Mouse (Mus musculus): ENCODE measurements around the gene Slc6a4.
A peak's percentile ranks its signal among the peaks of the same experiment; 100 is the strongest.

Gene Slc6a4

DNA sequence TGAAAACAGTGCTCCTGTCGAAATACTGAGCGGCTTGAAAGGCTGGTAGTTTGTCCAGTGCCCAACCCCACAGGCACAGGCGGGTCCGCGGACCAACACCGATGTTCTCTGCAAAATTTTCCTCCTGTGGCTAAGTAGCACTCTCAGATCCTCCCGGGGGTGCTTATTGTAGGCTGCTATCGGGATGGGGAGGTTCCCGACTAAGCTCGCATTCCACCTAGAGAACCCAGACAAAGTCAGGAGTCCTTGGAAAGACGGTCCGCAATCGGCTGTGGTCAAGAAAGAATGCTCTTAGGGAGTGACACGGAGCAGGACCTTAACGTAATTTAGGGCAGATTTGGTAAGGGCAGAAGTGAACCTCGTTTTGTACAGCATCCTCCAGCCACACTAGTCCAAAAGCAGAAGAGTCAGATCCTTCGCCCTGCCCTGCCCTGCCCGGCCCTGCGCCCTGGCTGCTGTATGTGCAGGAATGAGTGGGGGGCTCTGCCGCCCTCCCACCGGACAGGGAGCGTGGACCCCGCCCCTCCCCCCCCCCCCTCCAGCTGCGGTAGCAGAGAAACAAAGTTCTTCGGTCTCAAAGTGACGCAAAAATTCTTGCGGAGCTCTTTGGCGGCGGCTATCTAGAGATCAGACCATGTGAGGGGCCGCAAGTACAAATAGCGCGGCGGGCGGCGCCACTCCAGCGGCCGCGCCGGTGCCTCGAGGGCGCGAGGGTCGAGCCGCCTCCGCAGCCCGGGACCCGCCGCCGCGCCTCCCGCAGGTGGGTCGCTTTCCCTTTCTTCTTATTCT lies at the start of gene Slc6a4:
Gene Slc6a4 (plus strand): TSS at position 688 of the 789 bp plus-strand sequence.
- DNase-seq (ENCODE audit: low spot score): no peak

DNA sequence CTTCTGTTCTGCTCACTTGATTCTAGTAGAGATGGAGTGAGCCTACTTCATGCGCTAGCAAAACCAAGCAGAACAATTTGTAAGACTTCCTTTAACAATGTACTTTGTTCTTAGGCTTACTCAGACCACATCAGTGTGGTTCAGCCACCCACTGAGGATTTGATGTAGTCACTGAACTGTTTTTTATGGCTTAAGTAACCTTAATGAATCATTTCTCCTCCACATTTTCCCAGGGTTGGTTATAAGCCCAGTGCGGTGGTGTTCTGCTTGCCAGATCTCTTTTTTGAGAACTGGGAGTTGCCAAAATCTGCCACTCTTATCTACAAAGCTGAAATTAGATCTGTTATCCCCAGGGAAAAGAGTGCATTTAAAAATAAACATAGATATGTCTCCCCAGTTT lies 44.9 kb upstream of the Slc6a4 start:
- no peak for DNase-seq (ENCODE audit: low spot score)

- no peak for DNase-seq (ENCODE audit: low spot score)
Measured at GRCm38 (mm10) chr11:76965703-76966102, 32.7 kb upstream of the Slc6a4 start.

- no peak for DNase-seq (ENCODE audit: low spot score)
Measured at GRCm38 (mm10) chr11:76970328-76970727, 28.1 kb upstream of the Slc6a4 start.

DNA sequence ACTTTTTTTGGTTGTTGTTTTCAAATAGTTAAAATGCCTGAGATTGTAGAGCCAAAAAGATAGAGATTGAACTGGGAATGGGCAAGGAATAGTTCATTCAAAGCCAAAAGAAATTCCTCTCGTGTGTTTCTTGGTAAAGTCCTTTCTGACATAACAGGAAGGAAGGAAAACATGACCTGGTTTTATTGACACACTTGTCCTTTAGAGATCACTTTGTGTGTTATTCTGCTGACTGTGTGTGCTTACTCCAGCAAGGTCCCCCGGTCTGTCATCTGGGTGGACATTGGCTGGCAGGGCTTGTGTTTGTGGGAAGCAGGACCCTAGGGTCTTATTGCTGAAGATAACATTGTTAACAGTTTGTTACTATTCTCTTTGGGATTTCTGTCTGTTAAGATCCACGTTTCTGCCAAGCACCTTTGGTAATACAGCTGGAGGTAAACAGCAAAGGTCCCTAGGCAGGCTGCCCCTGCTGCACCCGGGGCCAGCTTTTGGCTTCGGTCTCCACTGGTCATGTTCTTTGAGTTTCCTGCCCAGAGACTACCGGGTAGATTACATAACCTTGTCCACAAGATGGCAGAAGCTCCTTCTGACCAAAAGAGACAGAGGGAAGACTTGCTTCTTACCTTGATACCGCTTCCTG lies 23.6 kb upstream of the Slc6a4 start:
- DNase-seq (ENCODE audit: low spot score): no peak

DNA sequence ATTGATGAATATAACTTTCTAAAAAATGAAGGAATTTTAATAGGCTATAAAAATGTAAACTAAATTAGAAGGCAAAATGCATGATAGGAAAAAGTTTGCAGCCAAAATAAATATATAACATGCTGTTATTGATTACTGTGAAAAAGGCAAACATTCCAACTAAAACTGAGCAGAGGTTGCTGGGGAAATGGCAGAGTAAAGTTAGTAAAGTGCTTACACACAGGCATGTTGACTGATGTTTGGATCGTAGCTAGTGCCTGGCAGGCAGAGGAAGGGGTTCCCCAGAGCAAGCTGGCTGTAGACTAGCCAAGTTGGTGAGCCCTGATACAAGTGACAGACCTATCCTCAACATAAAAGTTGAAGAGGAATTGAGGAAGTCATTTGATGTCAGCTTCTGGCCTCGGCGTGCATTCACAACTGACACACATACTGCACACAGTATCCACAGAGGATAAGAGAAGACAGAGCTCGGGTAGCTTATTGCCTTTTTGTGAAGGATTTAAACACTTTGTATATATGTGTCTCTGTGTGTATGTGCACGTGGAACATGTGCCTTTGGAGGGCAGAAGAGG lies 16.7 kb upstream of the Slc6a4 start:
- no peak for DNase-seq (ENCODE audit: low spot score)

DNA sequence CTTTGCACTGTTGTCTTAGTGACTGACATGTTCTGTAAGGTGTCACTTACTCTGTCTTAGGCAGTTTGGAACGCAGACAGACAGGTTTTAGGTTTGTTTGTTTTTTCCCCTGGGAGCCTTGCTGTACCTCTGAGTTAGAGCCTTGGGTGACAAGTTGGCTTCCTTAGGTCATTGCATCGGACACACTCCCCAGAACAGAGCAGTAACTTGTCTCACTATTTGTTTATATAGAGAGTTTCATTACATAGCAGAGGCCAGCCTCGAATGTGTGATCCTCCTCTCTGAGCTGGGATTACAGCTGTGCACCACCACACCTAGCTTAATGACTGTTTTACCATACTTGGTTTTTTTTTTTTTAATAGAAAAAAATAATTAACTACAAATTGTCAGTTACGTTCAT lies 16.0 kb upstream of the Slc6a4 start:
- DNase-seq (ENCODE audit: low spot score): no peak

DNA sequence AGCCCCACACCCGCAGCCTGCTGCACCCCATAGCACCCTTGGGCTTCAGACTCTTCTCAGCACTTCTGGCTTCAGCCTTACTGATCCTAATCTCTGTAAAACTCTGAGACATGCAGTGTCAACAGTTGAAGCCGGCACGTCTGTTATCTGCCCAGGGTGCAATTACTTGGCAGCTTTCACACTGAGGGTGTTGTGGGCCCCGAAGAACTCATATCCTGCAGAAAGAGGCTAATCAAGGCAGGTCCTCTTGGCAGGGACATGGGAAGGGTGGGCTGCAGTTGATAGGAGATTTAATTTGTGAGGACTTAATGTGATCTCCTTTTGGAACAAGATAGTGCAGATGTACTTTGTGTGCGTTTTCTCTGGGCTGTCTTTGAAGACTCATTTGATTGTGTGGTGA lies 14.8 kb upstream of the Slc6a4 start:
- DNase-seq (ENCODE audit: low spot score): no peak

DNA sequence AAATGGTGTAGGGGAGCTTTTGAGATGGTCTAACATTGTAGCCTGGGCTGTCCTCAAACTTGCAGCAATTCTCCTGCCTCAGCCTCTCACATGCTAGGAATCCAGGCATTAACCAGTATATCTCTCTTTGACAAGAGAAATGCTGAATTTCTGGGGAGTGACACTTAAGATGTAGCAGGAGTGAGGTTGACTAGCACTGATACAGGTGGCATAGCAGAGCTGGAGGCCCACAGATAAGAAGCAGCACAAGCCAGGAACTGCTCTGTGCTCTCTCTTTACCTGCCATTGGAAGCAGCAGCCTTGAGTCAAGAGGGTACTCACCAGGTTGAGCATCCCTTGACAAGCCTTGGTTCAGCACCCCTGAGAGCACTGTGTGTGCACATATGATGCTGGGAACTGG lies 14.2 kb upstream of the Slc6a4 start:
- no peak for DNase-seq (ENCODE audit: low spot score)

- no peak for DNase-seq (ENCODE audit: low spot score)
Measured at GRCm38 (mm10) chr11:76990839-76991238, 7.6 kb upstream of the Slc6a4 start.

- DNase-seq (ENCODE audit: low spot score): no peak
Measured at GRCm38 (mm10) chr11:76992886-76993285, 5.5 kb upstream of the Slc6a4 start.

GRCm38 (mm10) chr11:76995966-76996672 lies 2.3 kb upstream of the Slc6a4 start:
- no peak for DNase-seq (ENCODE audit: low spot score)

DNA sequence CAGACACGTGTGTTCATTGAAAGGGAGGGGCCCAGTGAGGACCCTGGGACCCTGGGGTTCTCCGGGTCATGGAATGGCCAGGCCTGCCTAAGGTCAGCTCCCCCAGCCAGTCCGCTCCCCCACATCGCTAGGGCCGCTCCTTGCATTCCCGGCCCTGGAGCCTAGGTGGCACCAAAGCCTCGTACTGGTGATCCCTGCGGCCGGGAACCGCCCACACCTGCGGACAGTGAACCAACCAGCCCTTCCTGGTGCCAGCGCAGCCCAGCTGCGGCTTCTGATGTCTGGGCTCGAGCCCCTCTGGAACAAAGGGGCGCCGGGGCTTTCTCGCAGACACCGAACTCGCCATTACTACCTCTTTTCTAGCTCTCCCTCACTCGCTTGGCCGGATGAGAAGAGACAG lies 1.1 kb upstream of the Slc6a4 start:
- peak; percentile 54 for DNase-seq (ENCODE audit: low spot score)

GRCm38 (mm10) chr11:76998705-76999226 lies 363 bp downstream of the Slc6a4 start:
- DNase-seq (ENCODE audit: low spot score): no peak

DNA sequence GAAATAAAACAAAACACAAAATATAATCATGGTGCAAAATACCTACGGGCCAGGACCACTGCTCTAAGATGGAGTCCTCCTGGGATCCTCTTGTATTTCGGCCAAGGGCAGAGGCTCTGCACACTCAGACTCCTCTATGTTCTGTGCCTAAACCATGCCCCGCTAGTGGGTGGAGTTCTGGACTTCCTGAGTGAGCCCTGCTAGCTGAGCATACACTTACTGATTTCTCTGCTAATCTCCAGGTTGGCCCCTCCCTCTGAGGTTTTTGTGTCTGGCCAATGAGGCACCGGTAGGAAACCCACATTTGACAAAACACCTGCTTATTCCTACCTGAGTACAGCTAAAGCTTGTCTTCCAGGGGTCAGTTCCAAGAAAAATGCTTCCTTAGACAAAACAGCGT lies 2.3 kb downstream of the Slc6a4 start:
- DNase-seq (ENCODE audit: low spot score): no peak

DNA sequence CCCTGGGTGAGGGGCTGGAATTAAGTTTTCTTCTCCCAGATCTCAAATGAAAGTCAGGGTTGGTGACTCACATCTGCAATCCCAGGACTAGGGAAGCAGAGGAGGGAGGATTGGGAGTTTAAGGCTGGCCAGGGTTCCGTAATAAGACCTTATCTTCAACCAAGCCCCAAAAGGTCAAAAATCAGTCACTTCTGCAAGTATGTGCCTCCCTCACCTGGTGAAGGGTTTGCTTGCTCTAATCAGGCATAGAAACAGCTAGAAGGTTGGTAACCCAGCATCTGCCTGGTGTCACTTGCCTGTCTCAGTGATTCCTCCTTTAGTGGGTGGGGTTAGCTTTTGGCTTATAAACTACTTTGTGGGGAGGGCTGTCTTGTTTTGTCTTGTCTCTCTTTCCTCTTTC lies 4.0 kb downstream of the Slc6a4 start:
- DNase-seq (ENCODE audit: low spot score): no peak

DNA sequence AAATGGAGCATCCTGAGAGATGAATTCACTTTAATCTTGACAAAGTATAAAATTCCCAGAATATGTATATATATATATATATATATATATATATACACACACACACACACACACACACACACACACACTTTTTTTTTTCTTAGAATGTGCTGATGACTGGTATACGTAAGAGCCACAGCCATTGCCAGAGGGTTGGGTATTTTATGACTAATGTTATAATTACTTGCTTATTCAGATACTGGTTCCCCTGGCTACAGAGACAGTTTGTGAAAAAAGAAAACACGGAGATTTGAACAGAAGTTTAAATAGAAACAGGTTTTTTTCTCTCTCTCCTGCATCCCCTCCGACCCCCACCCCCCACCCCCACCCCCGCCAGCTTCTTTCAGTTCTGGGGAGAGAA lies 7.5 kb downstream of the Slc6a4 start:
- no peak for DNase-seq (ENCODE audit: low spot score)

- no peak for DNase-seq (ENCODE audit: low spot score)
Measured at GRCm38 (mm10) chr11:77006616-77007015, 8.2 kb downstream of the Slc6a4 start.

DNA sequence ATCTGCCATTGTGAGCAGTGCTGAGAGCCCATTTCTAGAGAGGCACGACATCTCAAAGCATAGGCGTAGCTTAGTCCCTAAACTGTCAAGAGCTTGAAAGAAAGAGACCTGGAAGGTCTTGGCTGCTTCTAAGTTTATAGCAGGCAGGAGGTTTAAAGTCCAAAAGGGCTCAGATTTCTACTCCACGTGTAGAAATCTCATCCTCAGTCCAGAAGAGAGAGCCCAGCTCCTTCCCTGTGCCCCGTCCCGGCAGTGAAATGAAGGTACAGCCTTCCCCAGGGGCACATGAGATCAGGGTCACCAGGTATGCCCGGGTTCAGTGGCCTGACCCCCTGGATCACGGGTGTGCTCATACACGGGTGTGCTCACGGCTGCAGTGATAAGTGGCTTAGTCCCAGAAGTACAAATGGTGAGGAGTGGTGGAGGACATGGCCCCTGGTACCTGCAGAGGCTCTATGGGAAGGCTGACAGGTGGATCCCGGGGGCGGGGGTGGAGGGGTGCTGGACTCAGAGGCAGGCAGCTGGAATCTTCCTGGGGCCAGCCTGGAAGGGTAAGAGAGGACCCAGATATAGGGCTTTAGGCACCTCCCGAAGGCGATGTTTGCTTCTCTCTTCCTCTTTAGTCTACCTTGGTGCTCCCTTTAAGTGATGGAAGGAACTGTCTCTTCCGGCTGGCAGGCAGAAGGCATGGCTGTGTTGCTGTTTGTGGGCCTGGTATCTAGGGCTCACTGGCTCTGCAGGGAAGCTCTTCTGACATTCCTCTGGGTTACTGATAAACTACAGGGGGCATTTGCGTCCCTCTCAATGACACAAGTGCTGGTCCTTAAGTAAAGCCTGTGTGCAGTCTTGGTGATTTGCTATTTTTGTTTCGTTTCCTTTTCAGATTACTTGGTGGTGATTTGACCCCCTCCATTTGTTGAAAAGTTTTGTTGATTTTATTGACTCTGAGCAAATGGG lies 10.9 kb downstream of the Slc6a4 start:
- no peak for DNase-seq (ENCODE audit: low spot score)

GRCm38 (mm10) chr11:77010762-77011475 lies 12.5 kb downstream of the Slc6a4 start:
- no peak for DNase-seq (ENCODE audit: low spot score)

- no peak for DNase-seq (ENCODE audit: low spot score)
Measured at GRCm38 (mm10) chr11:77018046-77018445, 19.6 kb downstream of the Slc6a4 start.

All from ovary, postnatal 10 days (tissue).